28 mouse cellular contexts compared by ENCODE assay signal in the genomic region with DNA sequence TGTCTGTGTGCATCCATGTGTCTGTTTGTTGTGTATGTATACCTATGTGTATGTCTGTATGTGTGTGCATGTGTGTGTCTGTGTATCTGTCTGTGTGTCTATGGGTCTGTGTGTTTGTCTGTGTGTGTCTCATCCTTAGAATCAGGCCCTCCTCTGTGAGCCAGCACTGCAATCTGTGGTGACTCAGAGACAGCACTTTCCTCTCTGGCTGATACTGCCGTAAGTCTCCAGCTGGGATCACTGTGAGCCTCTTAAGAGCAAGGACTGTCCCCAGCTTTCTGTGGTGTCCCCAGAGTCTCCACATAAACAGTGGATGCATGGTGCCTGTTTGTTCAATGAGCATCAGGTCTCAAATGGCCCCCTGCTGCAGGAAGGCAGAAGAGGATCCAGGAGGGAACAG.
"Had no signal": no experiment of that assay in that cellular context is flagged by ENCODE, and none has a peak within 500 bp of the region (broad histone marks: within the 10 kb centered on the region; RNA-seq: fewer than 3 reads in every experiment).

No protein-coding gene starts in this region.

- ATAC-seq: forebrain, embryonic 13.5 days; forebrain, embryonic 14.5 days; forebrain, embryonic 15.5 days; forebrain, embryonic 16.5 days; forebrain, postnatal 0 days had no signal

- H3K27ac ChIP-seq: embryonic facial prominence, embryonic 10.5 days; embryonic facial prominence, embryonic 12.5 days; embryonic facial prominence, embryonic 13.5 days; embryonic facial prominence, embryonic 15.5 days; forebrain, embryonic 10.5 days; forebrain, embryonic 12.5 days; forebrain, embryonic 13.5 days; forebrain, embryonic 15.5 days; gastrocnemius, adult 2 months; heart, adult 2 months; heart, embryonic 10.5 days had no signal

- H3K4me3 ChIP-seq: embryonic facial prominence, embryonic 10.5 days; embryonic facial prominence, embryonic 12.5 days; embryonic facial prominence, embryonic 13.5 days; embryonic facial prominence, embryonic 15.5 days; erythroblast, embryonic 14.5 days; forebrain, embryonic 10.5 days; forebrain, embryonic 12.5 days; forebrain, embryonic 13.5 days; forebrain, embryonic 15.5 days; gastrocnemius, adult 2 months; heart, adult 2 months; heart, embryonic 10.5 days had no signal

- DNase-seq: cerebellum, adult 9-10 months; cerebellum, adult 9-11 months; cerebellum, postnatal 10 days; cerebellum, postnatal 14 days; cerebellum, postnatal 25 days; cerebellum, postnatal 36 days; embryo, embryonic 11 days; forebrain, postnatal 0 days; gastrocnemius, adult 2 months; gastrocnemius, postnatal 10 days; gastrocnemius, postnatal 14 days; gastrocnemius, postnatal 25 days; gastrocnemius, postnatal 36 days; heart, adult 11 months; heart, adult 18-20 months; heart, adult 2 months had no signal
